16 mouse cellular contexts compared by ENCODE assay signal in genomic region chr12:57471786-57472185, GRCm38 (mm10).
"Had no signal": no experiment of that assay in that cellular context is flagged by ENCODE, and none has a peak within 500 bp of the region (broad histone marks: within the 10 kb centered on the region; RNA-seq: fewer than 3 reads in every experiment).

No protein-coding gene starts in this region.

- DNase-seq: gastrocnemius, adult 2 months; gastrocnemius, postnatal 10 days; gastrocnemius, postnatal 36 days; heart, adult 11 months; heart, adult 2 months; heart, postnatal 14 days; heart, postnatal 36 days; kidney, adult 11 months; kidney, adult 2 months; kidney, adult 9 months; kidney, postnatal 14 days; kidney, postnatal 36 days; layer of hippocampus, adult 9-11 months; layer of hippocampus, postnatal 36 days; liver; liver, embryonic 13.5 days had no signal
